Mouse (Mus musculus) frontal cortex, postnatal 36 days (tissue): ENCODE measurements at regions not wholly inside any gene's neighbourhood (a gene's known extent, or its start where the extent isn't known, plus 50 kb on each side); places are given as distances from the start of the nearest gene placed in this dataset.

Experiments used
- DNase-seq, 2 experiments: peaks; one replicate each; pipeline ENCODE4 v3.0.0; 2022; ENCODE audit warnings: low spot score in 2 of 2

DNA sequence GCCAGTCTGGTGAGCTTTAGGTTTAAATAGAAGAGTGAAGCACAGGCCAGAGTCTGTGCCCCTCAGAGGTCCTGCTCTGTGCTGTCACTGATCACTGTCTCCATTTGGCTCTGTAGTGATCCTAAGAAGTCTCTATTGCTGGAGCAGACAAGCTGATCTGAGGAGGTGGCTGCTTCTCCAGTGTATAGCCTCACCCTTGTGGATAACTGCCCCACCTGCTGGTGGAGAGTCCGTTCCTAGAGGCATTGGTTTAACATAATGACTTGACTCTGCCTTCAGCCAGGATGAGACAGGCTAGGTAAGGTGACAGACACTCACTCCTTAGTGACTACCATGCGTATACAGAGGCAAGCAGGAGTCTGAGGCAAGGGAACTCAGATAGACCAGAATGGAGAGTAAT, 136.5 kb upstream of the Foxn2 start:
- DNase-seq, result no peak

DNA sequence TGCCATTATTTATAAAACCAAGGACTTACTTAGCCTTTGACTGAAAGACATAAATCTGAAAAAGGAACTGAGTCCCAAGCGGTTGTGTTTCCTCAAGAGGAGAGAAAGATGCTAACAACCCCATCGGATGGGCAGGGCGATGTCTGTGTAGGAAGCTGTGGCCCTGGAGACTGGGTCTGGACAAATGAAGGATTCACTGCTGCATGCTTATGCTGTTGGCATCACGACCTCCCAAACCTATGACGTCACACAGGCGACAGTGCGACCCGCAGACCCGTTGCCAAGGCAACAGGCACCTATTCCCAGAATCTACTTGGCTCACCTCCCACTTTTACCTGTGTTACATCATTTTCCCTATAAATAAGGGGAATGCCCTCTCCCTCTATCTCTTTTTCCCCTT, 135.3 kb upstream of the Foxn2 start:
- no peak for DNase-seq

DNA sequence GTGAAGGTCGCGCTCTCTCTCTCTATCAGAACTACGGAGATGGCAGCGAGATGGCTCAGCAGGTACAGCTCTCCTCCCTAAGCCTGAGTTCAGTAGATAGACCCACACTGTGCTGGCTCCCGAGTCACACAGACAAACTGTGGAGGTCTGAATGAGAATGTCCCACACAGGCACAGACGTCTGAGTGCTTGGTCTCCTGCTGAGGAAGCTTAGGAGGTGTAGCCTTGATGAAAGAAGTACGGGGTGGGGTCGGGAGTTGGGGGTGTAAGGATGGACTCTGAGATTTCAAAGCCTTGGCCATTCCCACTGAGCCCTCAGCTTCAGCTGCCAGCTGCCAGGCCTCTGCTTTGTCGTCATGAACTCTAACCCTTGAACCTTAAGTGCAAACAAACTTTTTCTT, 134.2 kb upstream of the Foxn2 start:
- DNase-seq, result no peak

DNA sequence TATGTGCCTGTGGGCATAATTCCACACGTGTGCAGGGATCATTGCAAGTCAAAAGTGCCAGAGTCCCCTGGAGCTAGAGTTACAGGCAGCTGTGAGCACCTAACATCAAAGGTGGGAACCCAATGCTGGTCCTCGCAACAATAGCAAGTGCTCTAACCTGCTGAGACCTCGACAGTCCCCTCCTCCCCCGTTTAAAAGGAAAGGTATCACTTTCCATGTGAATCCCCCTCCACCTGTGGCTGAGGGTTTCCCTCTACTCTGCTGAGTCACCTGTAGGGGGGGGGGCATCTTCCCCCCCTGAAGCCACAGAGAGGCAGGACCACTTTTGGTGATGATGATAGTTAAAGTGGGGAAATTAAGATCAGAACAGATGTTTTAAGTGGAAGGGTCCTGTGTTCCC, 133.4 kb upstream of the Foxn2 start:
- no peak for DNase-seq

DNA sequence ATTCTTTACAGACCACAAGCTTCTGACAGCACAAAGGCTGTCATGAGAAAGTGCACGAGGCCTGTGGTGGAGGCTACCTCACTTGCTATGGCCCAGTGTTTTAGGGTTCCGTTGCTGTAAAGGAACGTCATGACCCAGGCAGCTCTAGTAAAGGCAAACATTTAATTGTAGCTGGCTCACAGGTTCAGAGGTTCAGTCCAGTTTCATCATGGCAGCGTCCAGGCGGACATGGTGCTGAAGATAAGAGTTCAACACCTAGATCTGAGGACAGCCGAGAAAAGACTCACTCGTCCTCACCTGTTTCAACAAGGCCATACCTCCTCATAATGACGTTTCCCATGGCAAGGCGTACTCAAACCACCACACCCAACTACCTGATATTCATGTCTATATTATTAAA, 132.7 kb upstream of the Foxn2 start:
- DNase-seq, result no peak

DNA sequence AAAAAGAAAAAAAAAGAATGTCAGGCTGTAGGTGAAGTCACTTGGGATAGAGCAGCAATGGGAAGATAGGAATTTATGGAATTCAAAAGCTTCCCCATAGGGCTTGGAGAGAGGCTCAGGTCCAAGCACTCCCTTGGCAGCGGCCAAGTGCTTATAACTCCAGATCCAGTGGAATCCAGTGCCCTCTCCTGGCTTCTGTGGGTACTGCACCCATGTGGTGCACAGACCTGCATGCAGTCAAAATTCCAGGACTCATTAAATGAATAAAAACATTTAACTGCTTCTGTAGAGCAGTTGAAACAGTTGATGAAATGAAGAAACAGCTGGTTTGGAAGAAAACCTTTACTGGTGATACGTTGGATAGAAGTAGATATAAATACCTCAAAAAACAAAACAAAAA, 127.6 kb upstream of the Foxn2 start:
- no peak for DNase-seq

DNA sequence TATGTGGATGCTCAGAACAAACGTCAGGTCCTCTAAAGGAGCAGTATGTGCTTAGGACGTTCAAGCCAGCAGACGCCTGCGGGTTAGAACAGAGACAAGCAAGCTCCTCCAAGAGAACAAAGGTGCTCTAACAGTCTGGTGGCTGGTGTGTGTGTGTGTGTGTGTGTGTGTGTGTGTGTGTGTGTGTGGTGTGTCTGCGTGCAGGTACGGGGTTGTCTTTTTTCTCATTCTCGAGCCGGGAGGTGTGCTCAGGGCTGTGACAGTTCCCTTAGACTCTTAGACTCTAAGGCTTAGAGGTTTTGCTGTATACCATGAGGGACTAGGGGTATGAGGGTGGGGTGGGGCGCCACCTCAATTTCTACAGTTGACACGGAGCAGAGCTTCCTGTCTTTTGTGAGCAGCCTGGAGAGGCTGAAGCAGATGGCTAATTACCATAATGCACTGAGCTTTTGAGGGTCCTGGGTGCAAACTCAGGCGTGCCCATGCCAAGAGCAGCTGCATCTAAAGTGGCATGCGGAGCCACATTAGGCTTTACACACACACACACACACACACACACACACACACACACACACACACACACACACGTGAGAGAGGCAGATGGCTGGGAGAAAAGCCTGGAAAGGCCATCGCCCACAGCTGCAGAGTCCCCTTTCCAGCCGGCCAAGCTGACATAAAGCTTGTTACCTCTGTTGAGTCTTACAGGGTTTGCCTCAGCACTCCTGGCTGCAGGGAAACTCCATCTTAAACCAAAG, 124.1 kb upstream of the Foxn2 start:
- no peak for DNase-seq

DNA sequence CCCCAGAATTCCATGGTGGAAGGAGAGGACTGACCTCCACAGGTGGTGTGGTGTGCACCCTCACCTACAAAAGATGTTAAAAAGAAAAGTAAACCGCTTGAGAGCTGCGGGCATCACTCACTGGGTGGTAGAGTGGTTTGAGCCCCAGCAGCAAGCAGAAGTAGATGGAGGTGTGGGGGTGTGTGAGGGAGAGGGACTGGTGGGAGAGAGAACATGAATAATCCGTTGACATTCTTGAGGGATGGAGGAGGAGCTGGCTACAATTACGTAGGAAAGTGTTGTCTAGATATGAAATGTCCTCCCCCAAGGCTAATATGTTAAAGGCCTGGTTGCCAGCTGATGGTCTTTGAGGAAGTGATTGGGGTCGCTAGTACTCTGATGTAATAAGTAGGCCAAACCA, 123.2 kb upstream of the Foxn2 start:
- no peak for DNase-seq

DNA sequence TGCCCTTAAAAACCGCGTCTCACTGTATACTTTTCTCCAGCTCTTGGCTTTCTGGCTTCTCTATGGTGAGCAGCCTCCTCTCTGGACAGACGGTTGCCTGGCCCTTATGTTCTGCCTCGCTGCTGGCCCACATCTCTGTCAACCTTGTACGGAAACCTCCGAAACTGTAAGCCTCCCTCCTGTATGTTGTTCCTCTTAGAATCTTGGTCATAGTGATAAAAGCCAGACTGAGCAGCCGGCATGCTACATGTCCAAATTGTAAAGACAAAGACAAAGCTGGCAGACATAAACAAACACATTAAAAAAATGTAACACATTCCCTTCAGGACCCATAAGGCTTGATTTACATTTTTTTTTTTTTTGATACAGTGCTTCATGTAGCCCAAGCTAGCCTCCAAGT, 122.7 kb upstream of the Foxn2 start:
- DNase-seq, result no peak

DNA sequence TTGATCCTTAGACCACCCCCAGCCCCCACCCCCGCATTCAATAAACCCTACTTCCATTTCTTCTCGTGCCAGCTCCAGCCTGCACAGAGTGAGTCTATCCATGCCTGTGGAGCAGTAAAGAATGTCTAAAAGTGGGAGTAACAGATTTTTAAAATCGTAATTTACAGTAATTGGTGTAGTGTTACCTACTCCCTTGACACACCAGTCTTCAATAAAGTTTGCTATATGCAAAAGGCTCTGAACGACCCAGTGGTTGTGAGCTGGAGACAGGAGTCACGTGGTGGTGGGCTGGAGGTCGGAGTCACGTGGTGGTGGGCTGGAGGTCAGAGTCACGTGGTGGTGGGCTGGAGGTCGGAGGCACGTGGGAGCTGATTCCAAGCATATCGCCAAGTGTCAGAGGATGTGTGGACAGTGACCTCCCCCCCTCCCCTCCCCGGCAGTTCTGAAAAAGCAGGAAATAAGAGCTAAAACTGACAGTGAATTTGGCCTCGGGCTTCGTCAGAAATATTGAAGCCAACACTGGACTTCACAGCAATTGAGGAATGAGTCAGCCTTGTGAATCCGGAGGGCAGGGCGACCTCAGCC, 122.2 kb upstream of the Foxn2 start:
- no peak for DNase-seq

DNA sequence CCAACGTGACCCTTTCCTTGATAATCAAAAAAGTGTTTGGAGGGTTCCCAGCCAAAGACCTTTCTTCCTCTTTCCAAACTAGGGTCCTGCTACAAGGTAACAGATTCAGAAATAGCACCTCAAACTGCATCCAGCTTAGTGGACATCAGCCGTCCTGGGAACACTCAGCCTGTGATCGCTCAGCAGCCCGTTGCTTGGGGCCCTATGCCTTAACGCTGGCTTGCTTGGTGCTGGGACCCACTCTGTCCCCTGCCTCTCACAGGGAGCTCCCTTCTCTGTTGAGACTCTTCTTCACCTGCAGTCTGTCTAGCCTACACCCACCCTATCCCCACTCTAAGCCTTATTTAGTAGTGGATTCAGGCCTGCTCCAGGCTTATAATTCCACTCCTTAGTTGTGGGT, 121.6 kb upstream of the Foxn2 start:
- DNase-seq, result no peak

DNA sequence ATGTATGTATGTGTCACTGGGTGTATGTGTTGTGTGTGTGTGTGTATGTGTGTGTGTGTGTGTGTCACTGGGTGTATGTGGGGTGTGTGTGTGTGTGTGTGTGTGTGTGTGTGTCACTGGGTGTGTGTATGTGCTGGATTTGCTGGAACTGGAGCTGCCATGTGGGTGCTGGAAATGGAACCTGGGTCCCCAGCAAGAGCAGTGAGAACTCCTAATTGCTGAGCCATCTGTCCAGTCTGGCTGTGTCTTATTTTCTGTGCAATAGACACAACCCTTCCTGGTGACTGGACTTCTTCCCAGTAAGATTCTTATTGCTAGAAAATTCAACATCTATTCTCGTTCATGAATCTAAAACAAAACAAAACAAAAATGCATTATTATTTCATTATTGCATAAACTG, 119.8 kb upstream of the Foxn2 start:
- DNase-seq, result no peak

DNA sequence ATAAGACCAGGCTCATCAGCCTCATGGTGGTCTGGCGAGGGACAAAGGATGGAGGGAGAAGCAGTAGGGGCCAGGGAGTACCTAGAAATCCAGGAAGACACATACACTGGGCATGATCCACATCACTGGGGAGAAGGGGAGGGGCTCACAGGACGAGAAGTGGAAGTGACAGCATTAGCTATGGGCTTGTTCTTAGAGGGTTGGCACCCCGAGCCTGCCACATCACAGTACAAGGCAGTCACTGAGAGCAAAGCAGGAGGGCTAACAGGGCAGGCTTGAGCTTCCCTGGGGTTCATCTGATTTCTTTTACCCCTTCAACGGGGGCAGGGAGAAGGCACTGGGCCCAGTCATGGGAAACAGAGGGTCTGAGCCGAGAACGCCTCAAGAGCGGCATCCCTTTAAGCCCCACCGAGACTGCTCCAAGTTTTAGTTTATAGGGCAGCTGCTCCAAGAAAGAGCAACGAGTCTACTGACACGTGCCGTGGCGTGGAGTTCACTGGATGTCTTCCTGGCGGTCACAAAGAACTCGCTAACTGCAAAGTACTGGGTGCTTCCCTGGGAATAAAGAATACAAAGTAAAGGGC, 115.1 kb upstream of the Foxn2 start:
- DNase-seq, result no peak

DNA sequence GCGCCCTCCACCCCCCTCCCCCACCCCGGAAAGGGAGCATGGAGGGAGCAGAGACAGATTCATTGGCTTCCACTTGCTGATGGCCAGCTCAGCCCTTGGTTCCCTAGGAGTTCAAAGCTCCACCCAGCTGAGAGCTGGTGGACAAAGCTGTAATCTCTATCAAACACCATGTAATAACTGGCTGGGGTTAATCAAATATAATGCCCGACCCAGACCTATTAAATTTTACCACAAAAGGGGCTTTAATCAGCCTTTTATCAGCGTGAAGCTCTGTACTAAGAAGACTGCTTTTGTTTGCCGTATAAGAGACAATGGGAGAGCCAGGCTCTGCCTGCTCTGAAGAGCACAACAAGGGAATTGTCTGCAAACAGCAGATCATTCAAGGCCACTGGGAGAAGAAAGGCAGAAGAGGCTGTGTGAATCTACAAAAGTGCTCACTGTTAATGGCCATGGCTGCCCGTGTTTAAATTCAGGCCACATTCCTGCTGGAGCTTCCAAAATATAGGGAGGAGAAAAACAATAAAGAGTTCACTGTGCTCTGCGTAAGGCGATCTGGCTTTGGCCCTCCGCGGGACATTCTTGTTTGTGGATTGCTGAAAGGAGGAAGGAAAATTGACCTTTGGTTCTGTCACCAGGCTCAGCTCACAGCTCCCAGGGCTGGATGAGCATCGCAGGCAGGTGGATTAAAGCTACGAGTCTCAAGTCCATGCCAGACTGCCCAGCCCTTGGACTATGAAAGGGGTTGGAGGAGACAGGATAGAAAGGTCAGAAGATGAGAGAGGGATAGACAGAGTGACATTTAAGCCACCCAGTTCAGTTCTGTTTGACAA, 114.4 kb upstream of the Foxn2 start:
- DNase-seq, result peak; percentile 17 to 26

DNA sequence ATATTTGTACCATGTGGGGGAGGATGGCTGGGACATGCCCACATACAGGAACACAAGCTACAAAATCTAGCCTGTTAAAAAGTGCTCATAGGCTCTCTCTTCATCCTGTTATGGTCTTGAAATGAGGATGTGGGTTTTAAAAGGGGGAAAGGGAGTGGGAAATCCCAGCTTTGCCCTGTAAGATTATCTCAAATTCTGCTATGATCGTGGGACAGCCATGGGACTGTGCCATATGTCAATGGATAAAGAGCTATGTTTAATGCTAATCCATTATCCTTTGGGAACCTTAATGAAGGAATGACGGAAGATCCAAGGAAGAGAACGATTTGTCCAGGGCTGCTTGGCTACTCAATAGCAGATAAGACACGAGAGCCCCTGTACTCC, 113.8 kb upstream of the Foxn2 start:
- DNase-seq, result no peak

DNA sequence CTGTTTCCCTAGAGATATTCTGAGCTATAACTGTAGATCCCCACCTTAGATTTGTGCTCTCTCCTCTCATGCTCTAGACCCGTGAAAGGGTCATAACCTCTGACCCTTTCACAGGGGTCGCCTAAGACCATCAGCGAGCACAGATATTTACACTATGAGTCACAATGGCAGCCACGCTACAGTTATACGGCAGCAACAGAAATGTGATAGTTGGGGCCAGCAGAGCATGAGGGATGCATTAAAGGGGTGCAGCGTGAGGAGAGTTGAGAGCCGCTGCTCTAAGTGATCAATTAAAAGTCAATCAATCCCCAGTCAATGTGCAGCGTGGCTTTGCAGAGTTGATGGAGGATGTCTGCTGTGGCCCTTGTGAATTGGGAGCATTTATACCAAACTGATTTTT, 112.7 kb upstream of the Foxn2 start:
- DNase-seq, result no peak

DNA sequence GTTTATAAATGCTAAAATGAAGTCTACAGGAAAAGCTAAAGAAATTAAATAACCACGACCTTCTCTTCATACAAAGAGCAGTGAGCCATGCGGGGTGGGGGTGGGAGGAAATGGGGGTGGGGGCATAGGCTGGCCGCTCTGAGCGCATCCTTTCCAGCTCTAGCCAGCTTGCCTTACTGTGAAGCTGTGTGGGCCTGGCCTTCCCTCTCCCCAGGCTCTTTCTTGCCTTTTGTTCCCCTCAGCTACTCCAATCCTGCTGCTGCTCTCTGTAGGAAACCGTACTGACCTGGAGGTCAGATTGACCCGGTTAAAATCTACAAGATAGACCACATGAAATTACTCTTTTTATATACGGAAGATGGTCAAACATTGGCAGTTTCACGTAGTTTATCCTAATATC, 111.7 kb upstream of the Foxn2 start:
- no peak for DNase-seq

DNA sequence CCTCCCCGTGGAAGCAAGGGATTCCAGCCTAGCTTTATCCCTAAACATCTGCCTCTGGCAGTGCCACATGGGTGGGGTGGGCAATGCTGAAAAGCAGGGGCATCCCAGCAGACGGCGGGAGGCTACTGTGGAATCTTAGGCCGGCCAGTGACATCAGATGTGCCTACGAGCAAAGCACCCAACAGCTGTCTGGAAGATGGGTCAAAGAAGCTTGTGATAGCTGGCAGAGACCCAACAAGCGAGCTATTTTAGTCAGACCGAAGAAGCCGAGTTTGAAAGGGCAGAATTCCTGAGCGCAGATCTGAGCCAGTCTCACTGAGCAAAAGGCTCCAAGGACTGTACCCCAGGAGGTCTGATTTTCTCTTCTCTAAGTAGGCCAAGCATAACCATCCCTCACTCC, 110.8 kb upstream of the Foxn2 start:
- DNase-seq, result peak in 1 of 2 experiments; percentile 55

DNA sequence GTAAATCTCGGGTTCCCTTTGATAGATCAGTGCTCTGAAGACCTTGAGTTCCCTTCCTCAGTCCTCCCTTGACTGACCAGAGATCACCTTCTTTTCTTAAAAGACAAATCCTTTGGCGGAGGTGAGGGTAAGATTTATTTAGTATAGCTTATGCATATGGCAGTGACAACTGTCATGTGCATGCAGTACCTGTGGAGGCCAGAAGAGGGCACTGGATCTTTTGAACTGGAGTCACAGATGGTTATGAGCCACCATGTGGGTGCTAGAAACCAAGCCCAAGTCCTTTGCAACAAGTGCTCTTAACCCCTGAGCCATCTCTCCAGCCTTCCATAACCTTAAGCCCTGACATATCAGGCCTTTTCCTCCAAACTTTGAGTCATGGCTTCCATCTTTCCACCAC, 110.4 kb upstream of the Foxn2 start:
- no peak for DNase-seq

DNA sequence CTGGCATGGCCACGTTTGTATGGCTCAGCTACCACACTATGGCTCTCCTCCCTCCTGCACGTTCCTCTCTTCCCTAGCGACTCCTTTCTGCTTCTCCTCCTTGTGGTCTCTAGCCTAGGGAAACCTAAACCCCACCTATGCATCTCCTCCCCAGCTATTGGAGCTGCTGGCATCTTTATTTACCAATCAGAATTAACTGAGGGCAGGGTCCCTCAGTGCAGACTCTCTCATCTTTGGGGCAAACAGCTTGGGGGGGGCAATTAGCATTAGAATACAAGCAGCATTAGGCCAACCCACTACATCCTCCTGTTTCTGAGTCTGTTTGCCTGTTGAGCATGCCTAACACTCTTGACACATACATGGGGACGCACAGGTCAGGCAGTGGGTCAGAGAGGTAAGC, 106.7 kb upstream of the Foxn2 start:
- no peak for DNase-seq

DNA sequence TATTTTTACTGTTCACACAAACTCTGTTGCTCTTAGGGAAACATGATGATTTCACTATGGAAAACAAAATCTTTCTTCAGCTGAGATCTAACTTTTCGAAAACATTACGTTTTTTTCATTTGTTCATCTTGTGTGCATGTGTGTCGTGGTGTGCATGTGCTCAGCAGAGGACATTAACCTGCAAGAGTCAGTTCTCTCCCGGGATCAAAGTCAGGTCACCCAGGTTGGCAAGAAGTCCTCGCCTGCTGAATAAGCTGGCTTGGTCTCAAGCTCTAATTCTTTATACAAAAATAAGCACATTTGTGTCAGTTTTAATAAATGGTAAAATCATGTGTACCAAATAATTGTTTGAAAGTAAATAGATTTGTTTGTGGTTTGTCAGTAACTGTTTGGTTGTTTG, 105.2 kb upstream of the Foxn2 start:
- DNase-seq, result no peak

DNA sequence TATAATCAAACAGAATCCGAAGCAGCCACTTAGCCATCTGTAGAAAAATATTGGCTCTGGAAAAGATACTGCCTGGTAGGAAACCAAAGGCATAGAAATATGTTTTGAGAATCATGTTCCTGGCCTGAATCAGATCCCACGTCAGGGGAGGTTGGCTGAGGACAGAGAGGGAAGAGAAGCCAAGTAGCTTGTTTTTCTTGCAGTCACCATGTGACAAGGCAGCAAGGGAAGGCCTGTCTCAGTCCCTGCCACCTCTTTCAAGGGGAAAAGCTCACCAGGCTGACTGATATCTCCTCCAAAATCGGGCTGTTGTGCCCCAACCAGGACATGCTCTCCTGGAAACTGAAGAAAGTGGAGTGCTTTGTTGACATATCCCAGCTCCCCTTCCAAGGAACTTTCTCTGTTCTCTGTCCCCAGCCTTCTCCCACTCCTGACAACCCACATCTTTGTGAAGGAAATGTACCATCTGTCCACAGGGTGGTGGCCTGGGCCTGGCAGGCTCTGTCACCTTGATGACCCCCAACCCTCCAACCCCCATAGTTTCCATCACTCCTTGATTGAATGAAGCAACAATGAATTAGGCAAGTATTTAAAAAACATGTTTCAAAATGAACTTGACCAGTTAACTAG, 104.3 kb upstream of the Foxn2 start:
- DNase-seq, result peak; percentile 36 to 51
